Mouse (Mus musculus) spleen, adult 2 months (tissue): ENCODE data around the gene Cadps2. TPM values are rescaled to one million over a fixed set of nuclear protein-coding genes. Genes with fewer than 3 reads are reported as not detected.

Experiments used
- DNase-seq, 2 experiments: peaks; one replicate each; pipeline versions ENCODE4 v3.0.0 to v3.0.0-alpha.2; 2012 to 2021; ENCODE audit warnings: low spot score in 2 of 2, low read depth in 1 of 2
- H3K27ac ChIP-seq: fragments of 200-500 bp; 2 replicates; pipeline ENCODE4 v1.5.1; 2012; ENCODE audit warnings: low read length, inconsistent platforms; ENCODE audit not compliant: insufficient read depth
- H3K27me3 ChIP-seq: fragments of 200-500 bp; 2 replicates; pipeline ENCODE4 v1.6.1; 2012; ENCODE audit warnings: mild to moderate bottlenecking, moderate library complexity, low read length, inconsistent platforms; ENCODE audit not compliant: control insufficient read depth, insufficient read depth
- H3K36me3 ChIP-seq: fragments of 200-500 bp; 2 replicates; pipeline ENCODE4 v1.6.1; 2012; ENCODE audit warnings: mild to moderate bottlenecking, low read length, inconsistent platforms; ENCODE audit not compliant: control insufficient read depth, insufficient read depth
- H3K4me1 ChIP-seq: fragments of 200-500 bp; 2 replicates; pipeline ENCODE4 v1.6.1; 2011; ENCODE audit warnings: inconsistent platforms; ENCODE audit not compliant: control insufficient read depth, insufficient read depth, insufficient read length
- H3K4me3 ChIP-seq: fragments of 200-500 bp; 2 replicates; pipeline ENCODE4 v1.5.1; 2011; ENCODE audit warnings: mild to moderate bottlenecking, inconsistent platforms; ENCODE audit not compliant: insufficient read depth, insufficient read length; ENCODE audit errors: extremely low read depth
- CTCF ChIP-seq: fragments of 200-500 bp; IDR thresholded peaks from 2 replicates; pipeline ENCODE4 v1.5.1; 2011; ENCODE audit warnings: mild to moderate bottlenecking, inconsistent platforms; ENCODE audit not compliant: insufficient read depth, insufficient read length, insufficient replicate concordance; ENCODE audit errors: extremely low read depth
- POLR2A ChIP-seq: fragments of 200-500 bp; IDR thresholded peaks from 2 replicates; pipeline ENCODE4 v1.6.1; 2011; ENCODE audit warnings: low read depth, low read length, inconsistent platforms
- WGBS: fragments of 180-500 bp; shearing (Covaris S2); methylation state at CpG from one replicate; pipeline ENCODE4 v1.1.7; 2018; 5-methylcytosine and 5-hydroxymethylcytosine counted together
- polyA plus RNA-seq: library from polyadenylated mRNA; depleted of rRNA; stranded (reverse); fragments of >200 nt; gene quantifications from 2 replicates; pipeline ENCODE4 v1.2.3, GENCODE M21; 2012

The Cadps2 gene
- polyA plus RNA-seq, 1 experiment: 0.60 TPM

GRCm38 (mm10) chr6:23386711-23387110, 452.5 kb downstream of the Cadps2 start:
- WGBS: 64% methylated on average over 5 of the region's 5 CpGs
- no peaks in the 10 kb centered on the region for H3K4me1 ChIP-seq
- H3K27me3 ChIP-seq: no peaks in the 10 kb centered on the region
- H3K36me3 ChIP-seq: no peaks in the 10 kb centered on the region
- no peak overlapping the region for H3K4me3 ChIP-seq
- no peak for DNase-seq
- TF ChIP-seq CTCF (no peak), POLR2A (no peak)
- no peak overlapping the region for H3K27ac ChIP-seq

GRCm38 (mm10) chr6:23383004-23383347, 456.2 kb downstream of the Cadps2 start:
- 58% methylated on average over 1 of the region's 1 CpGs for WGBS
- Histone ChIP-seq H3K27ac (no peak overlapping the region), H3K4me1 (no peaks in the 10 kb centered on the region), H3K4me3 (no peak overlapping the region), H3K27me3 (no peaks in the 10 kb centered on the region), H3K36me3 (no peaks in the 10 kb centered on the region)
- TF ChIP-seq POLR2A: no peak
- TF ChIP-seq CTCF: no peak
- no peak for DNase-seq

DNA sequence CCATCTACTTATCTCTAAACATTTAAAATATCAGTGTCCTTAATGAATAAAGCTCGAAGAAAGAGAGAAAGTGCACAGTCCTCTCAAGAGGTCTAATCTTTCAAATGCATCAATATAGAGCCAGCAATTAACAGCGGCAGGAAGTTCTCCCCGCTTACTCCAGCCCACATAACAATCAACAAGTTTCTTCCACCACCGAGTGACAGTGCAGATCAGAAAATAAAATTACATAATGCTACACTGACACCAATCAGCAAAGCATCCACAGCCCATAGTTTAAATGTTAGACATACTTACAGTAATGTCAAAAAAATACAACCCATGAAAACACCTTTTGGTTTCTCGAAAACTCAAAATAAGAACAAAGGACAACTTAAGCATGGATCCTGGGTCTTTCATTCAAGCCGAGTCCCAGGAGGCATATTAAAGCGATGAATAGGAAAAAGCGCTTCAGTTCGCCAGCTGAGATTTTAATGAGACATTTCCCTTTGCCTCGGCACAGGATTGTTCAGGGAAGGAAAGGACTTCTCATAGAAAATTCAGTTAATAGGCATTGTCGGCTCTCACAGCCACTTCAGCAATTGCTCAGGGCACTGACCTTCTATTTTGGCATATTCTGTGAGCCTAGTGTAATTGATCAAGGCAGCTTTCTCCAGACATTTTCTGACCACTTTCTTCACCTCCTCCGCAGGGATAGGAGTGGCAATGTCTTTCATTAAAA, 456.8 kb downstream of the Cadps2 start:
- DNase-seq: no peak
- WGBS: 58% methylated on average over 12 of the region's 12 CpGs
- H3K36me3 ChIP-seq: no peaks in the 10 kb centered on the region
- TF ChIP-seq POLR2A: no peak
- no peak for TF ChIP-seq CTCF
- H3K27me3 ChIP-seq: no peaks in the 10 kb centered on the region
- H3K4me3 ChIP-seq: no peak overlapping the region
- H3K27ac ChIP-seq: no peak overlapping the region
- no peaks in the 10 kb centered on the region for H3K4me1 ChIP-seq

DNA sequence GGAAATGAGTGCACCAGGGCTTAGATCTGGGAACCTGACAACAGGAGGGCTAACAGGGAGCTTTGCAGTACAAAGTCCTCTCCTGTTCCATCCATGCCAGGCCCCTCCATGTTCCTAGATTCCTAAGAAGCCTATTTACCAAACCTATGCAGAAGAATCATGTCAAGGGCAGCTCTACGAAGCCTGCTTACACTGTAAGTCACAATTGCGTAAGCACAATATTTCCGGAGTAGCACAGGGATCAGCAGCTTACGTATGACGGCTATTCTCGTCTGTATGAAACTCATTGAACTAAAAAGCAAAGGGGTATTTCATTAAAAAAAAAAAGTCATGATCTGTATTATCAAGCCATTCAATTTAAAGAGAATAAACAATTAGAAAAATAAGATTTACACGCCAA, 462.9 kb downstream of the Cadps2 start:
- WGBS: 91% methylated on average over 7 of the region's 7 CpGs
- TF ChIP-seq POLR2A (no peak), CTCF (no peak)

DNA sequence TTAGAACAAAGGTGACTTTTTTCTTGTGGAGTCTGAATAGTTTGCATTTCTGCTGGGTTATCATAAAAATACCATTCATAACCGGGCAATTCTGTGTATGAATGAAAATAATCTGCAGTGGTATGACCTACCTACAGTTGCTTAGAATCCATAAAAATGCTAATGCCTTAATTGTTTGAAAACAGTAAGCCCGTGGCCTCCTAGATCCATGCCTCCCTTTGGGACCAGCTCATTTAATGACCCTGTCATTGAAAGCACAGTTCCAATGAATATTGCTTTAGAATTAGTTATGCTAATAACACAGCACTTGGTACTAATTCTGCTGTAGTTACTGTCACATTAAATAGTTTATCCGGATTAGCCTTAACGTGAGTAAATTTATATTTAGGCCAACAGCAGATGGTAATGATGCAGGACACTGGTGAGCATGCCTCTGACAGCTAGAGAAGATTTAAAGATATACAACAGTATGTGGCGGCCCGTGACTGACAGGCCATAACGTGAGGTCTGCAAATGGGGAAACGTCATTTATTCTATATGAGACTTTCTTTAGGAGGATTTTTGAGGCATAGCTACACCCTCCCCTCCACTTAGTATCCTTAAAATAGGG, 477.3 kb downstream of the Cadps2 start:
- no peaks in the 10 kb centered on the region for H3K27me3 ChIP-seq
- no peak for DNase-seq
- TF ChIP-seq POLR2A (no peak), CTCF (no peak)
- H3K4me1 ChIP-seq: no peaks in the 10 kb centered on the region
- no peaks in the 10 kb centered on the region for H3K36me3 ChIP-seq
- WGBS: 80% methylated on average over 8 of the region's 8 CpGs
- no peak overlapping the region for H3K4me3 ChIP-seq
- H3K27ac ChIP-seq: no peak overlapping the region

More for the DNA sequence above, 462.9 kb downstream of the Cadps2 start:
- H3K27me3 ChIP-seq: no peaks in the 10 kb centered on the region
- DNase-seq: no peak
- no peaks in the 10 kb centered on the region for H3K36me3 ChIP-seq
- no peak overlapping the region for H3K4me3 ChIP-seq
- no peak overlapping the region for H3K27ac ChIP-seq
- no peaks in the 10 kb centered on the region for H3K4me1 ChIP-seq

GRCm38 (mm10) chr6:23360596-23360995, 478.6 kb downstream of the Cadps2 start:
- DNase-seq: no peak
- TF ChIP-seq CTCF (no peak), POLR2A (no peak)
- Histone ChIP-seq H3K4me1 (no peaks in the 10 kb centered on the region), H3K36me3 (no peaks in the 10 kb centered on the region), H3K4me3 (no peak overlapping the region), H3K27ac (no peak overlapping the region), H3K27me3 (no peaks in the 10 kb centered on the region)
- 79% methylated on average over 2 of the region's 2 CpGs for WGBS

GRCm38 (mm10) chr6:23356141-23356540, 483.1 kb downstream of the Cadps2 start:
- H3K4me3 ChIP-seq: no peak overlapping the region
- WGBS: 59% methylated on average over 4 of the region's 4 CpGs
- no peak for TF ChIP-seq CTCF
- TF ChIP-seq POLR2A: no peak

More at GRCm38 (mm10) chr6:23356141-23356540, 483.1 kb downstream of the Cadps2 start:
- Histone ChIP-seq H3K36me3 (no peaks in the 10 kb centered on the region), H3K4me1 (no peaks in the 10 kb centered on the region), H3K27ac (no peak overlapping the region), H3K27me3 (no peaks in the 10 kb centered on the region)
- no peak for DNase-seq
